Mouse (Mus musculus) bone marrow, adult 2 months (tissue): ENCODE data around the gene Gm20431. TPM values are rescaled to one million over a fixed set of nuclear protein-coding genes. Genes with fewer than 3 reads are reported as not detected.

ENCODE experiments used
- H3K27ac ChIP-seq: fragments of 200-500 bp; 2 replicates; pipeline ENCODE4 v1.5.1; 2012; ENCODE audit warnings: low read depth, mild to moderate bottlenecking, control low read depth, inconsistent platforms, low read length; ENCODE audit not compliant: control insufficient read depth, poor library complexity, insufficient read depth
- H3K4me1 ChIP-seq: fragments of 200-500 bp; 2 replicates; pipeline ENCODE4 v1.6.1; 2011; ENCODE audit warnings: low read length; ENCODE audit not compliant: control insufficient read depth, insufficient read depth
- H3K4me3 ChIP-seq: fragments of 200-500 bp; replicated peaks from 2 replicates; pipeline ENCODE3; 2011; ENCODE audit warnings: mild to moderate bottlenecking, low read depth, low read length, control low read depth; ENCODE audit not compliant: control insufficient read depth
- CTCF ChIP-seq: fragments of 200-500 bp; IDR thresholded peaks from 2 replicates; pipeline ENCODE4 v1.5.1; 2011; ENCODE audit warnings: low read length, control low read depth; ENCODE audit not compliant: control insufficient read depth, insufficient read depth
- POLR2A ChIP-seq: fragments of 200-500 bp; IDR thresholded peaks from 2 replicates; pipeline ENCODE4 v1.6.1; 2011; ENCODE audit warnings: low read depth, mild to moderate bottlenecking, control low read depth, low read length, borderline replicate concordance; ENCODE audit not compliant: control insufficient read depth
- WGBS: fragments of 180-500 bp; shearing (Covaris S2); methylation state at CpG from one replicate; pipeline ENCODE4 v1.1.7; 2018; 5-methylcytosine and 5-hydroxymethylcytosine counted together
- polyA plus RNA-seq: library from polyadenylated mRNA; stranded (reverse); fragments of >200 nt; gene quantifications from 2 replicates; pipeline ENCODE4 v1.2.4, GENCODE M21; 2011; ENCODE audit warnings: low replicate concordance; ENCODE audit not compliant: missing spikeins, insufficient read depth, insufficient read length

Gm20431 gene
- polyA plus RNA-seq, 1 experiment = not detected

DNA sequence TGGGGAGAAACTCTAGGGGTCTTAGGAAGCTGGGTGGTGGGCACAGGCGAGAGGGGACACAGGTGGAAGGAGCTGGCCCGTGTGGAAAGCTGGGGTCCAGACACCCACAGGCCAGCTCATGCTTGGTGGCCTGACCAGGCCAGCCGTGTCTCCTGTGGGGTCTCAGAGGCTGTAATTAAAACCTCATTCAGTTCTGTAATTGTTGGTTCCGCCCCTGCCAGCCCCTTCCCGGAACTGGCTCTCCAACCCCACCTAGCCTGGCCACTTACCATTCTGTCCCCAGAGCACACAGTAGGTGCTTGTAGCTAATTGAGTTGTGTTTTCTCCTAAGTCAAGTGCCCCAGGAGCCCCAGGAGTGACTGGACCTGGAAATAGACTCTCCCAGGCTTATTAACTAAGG, 62.1 kb downstream of the Gm20431 start:
- Histone ChIP-seq H3K4me1 (no peaks in the 10 kb centered on the region), H3K27ac (no peak overlapping the region), H3K4me3 (no peak overlapping the region)
- no peak for TF ChIP-seq POLR2A
- no peak for TF ChIP-seq CTCF
- 82% methylated on average over 5 of the region's 5 CpGs for WGBS

DNA sequence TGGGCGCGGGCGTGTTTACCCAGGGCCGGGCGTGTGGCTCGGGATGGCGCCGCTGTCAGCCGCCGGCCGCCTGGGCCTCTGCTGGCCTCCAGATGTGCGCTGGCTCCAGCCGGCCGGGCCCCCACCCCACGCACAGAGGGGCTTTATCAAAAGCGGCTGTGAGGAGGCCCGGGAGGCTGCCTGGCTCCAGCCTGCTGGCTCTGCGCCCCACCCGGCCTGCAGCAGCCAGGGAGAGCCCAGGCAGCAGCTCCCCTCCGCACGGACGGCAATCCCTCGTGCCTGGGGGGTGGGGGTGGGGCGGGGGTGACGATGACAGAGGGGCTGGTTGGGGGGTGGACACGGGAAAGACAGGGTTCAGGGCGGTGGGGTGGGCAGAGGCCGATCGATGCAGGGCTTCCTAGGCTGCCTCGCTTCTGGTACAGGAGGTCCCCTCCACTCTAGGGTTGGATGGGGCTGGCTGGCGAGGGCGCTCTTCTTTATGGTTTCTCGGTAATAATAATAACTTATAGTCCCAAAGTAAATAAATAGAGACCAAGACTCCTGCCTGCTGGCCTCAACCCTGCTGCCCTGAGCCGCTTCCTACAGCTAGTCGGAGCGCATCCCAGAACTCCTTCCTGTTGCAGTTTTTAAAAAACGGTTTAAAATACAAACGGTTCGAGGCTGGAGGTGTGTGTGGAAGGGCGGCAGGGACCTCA, 63.7 kb downstream of the Gm20431 start:
- no peak overlapping the region for H3K4me3 ChIP-seq
- H3K4me1 ChIP-seq = no peaks in the 10 kb centered on the region
- WGBS = 81% methylated on average over 38 of the region's 40 CpGs
- TF ChIP-seq CTCF = no peak
- no peak for TF ChIP-seq POLR2A
- H3K27ac ChIP-seq = no peak overlapping the region

GRCm38 (mm10) chr2:167596726-167597491, 64.4 kb downstream of the Gm20431 start:
- no peaks in the 10 kb centered on the region for H3K4me1 ChIP-seq
- no peak for TF ChIP-seq CTCF
- no peak for TF ChIP-seq POLR2A
- no peak overlapping the region for H3K4me3 ChIP-seq
- 77% methylated on average over 27 of the region's 27 CpGs for WGBS
- no peak overlapping the region for H3K27ac ChIP-seq

DNA sequence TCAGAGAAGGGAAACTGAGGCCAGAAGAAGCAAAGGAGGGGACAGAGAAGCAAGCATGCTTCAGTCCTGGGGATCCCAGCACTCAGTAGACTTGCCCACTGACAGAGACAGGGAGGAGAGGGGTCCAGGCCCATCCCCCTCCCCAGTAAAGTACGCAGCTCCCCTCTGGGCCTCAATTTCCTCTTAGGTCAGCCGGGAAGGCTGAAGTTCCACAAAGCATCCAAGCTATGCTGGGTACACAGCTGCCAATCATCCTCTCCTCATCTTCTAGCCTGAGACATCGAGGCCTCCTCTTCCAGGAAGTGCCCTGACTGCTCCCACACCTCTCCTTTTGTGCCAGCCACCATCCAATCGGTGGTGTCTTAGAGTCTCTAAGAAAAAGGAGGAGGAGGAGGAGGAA, 65.0 kb downstream of the Gm20431 start:
- no peaks in the 10 kb centered on the region for H3K4me1 ChIP-seq
- no peak for TF ChIP-seq CTCF
- no peak for TF ChIP-seq POLR2A
- 53% methylated on average over 4 of the region's 4 CpGs for WGBS
- no peak overlapping the region for H3K4me3 ChIP-seq
- H3K27ac ChIP-seq = no peak overlapping the region

- Histone ChIP-seq H3K27ac (no peak overlapping the region), H3K4me3 (no peak overlapping the region), H3K4me1 (no peaks in the 10 kb centered on the region; the same call in 1 of the 2 replicates)
- no peak for TF ChIP-seq POLR2A
- TF ChIP-seq CTCF = no peak
- 88% methylated on average over 14 of the region's 14 CpGs for WGBS
These were observed 65.5 kb downstream of the Gm20431 start for GRCm38 (mm10) chr2:167595761-167596171.

GRCm38 (mm10) chr2:167594444-167594934, 66.8 kb downstream of the Gm20431 start:
- no peak overlapping the region for H3K27ac ChIP-seq
- 75% methylated on average over 10 of the region's 10 CpGs for WGBS
- no peak for TF ChIP-seq POLR2A
- no peak for TF ChIP-seq CTCF

GRCm38 (mm10) chr2:167593551-167594250, 67.6 kb downstream of the Gm20431 start:
- 85% methylated on average over 4 of the region's 4 CpGs for WGBS
- Histone ChIP-seq H3K27ac (no peak overlapping the region), H3K4me3 (no peak overlapping the region), H3K4me1 (no peaks in the 10 kb centered on the region; the same call in 1 of the 2 replicates)
- TF ChIP-seq CTCF (no peak), POLR2A (no peak)

More at GRCm38 (mm10) chr2:167594444-167594934, 66.8 kb downstream of the Gm20431 start:
- no peaks in the 10 kb centered on the region; the same call in 1 of the 2 replicates for H3K4me1 ChIP-seq
- H3K4me3 ChIP-seq = no peak overlapping the region

GRCm38 (mm10) chr2:167588774-167589577, 72.3 kb downstream of the Gm20431 start:
- Histone ChIP-seq H3K4me3 (peak overlapping the region; percentile 90), H3K27ac (peak overlapping the region; percentile 96), H3K4me1 (peaks cover 5% of the 10 kb centered on the region)
- TF ChIP-seq POLR2A (peak; percentile 82; the same call in 1 of the 2 replicates), CTCF (peak; percentile 15; the same call in 1 of the 2 replicates)
- WGBS = under 1% methylated on average over 21 of the region's 21 CpGs
